Mouse (Mus musculus): ENCODE measurements around the gene Slc6a6. TPM values are rescaled to one million over a fixed set of nuclear protein-coding genes. Genes with fewer than 3 reads are reported as not detected.

Slc6a6 gene
- polyA plus RNA-seq (2014; fragmentation: Illumina TruSeq; extraction: RNeasy Lipid Tissue Mini Kit (QIAGEN cat#74804); ENCODE audit: low read depth, low replicate concordance) = 118 TPM

DNA sequence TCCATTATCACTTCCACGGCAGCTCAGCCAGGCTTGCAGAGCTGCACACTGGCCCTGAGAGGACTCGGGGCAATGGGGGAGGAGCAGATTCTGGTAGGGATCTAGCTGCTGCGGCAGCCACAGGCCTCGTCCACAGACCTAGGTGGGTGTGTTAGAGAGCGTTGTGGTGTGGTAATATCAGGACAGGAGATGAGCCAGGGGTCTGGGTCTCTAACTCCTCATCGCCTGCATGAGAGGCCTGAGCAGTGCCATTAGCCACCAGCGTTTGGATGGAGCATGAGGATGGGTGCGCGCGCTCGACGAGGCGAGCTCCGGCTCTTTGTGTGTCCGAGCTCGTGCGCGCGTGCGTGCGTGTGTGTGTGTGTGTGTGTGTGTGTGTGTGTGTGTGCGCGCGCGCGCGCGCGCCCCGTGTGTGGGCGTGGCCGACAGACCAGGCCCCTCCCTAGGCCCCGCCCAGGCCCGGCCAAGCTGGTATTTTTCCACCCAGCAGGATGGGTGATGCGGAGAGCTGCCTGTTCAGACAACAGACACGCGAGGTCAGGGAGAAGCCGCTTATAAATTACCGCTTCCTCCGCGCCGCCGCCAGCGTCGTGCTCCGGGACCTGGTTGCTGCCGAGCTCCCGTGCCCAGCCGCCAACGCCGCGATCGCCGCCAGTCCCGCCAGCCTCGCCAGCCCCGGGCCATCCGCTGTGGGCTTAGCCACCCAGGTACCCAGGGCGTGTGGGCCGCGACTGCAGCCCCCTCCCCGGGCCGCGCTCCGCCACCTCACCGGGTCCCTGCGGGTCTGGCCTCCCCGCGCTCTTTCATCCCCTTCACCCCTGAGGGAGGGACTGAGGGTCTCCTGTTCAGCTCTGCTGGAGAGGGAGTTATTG, at the start of gene Slc6a6:
TSS of gene Slc6a6 (plus strand) at position 452 of the 872 bp plus-strand sequence.

Other genes with a start within 250 kb of the Slc6a6 start
- 17.8 TPM for gene Chchd4, start 210.5 kb upstream of the Slc6a6 start, polyA plus RNA-seq (2014; fragmentation: Illumina TruSeq; extraction: RNeasy Lipid Tissue Mini Kit (QIAGEN cat#74804); ENCODE audit: low read depth, low replicate concordance)
- gene Tmem43, start 210.3 kb upstream of the Slc6a6 start, polyA plus RNA-seq (2014; fragmentation: Illumina TruSeq; extraction: RNeasy Lipid Tissue Mini Kit (QIAGEN cat#74804); ENCODE audit: low read depth, low replicate concordance) = 6.5 TPM
- 7.0 TPM for gene Xpc, start 168.2 kb upstream of the Slc6a6 start, polyA plus RNA-seq (2014; fragmentation: Illumina TruSeq; extraction: RNeasy Lipid Tissue Mini Kit (QIAGEN cat#74804); ENCODE audit: low read depth, low replicate concordance)
- 68.5 TPM for gene Lsm3, start 168.1 kb upstream of the Slc6a6 start, polyA plus RNA-seq (2014; fragmentation: Illumina TruSeq; extraction: RNeasy Lipid Tissue Mini Kit (QIAGEN cat#74804); ENCODE audit: low read depth, low replicate concordance)
- 0.24 TPM for gene Grip2, start 143.2 kb downstream of the Slc6a6 start, polyA plus RNA-seq (2014; fragmentation: Illumina TruSeq; extraction: RNeasy Lipid Tissue Mini Kit (QIAGEN cat#74804); ENCODE audit: low read depth, low replicate concordance)
- gene Ccdc174, start 194.0 kb downstream of the Slc6a6 start, polyA plus RNA-seq (2014; fragmentation: Illumina TruSeq; extraction: RNeasy Lipid Tissue Mini Kit (QIAGEN cat#74804); ENCODE audit: low read depth, low replicate concordance) = 49.9 TPM
- 0.36 TPM for gene 4930590J08Rik, start 218.8 kb downstream of the Slc6a6 start, polyA plus RNA-seq (2014; fragmentation: Illumina TruSeq; extraction: RNeasy Lipid Tissue Mini Kit (QIAGEN cat#74804); ENCODE audit: low read depth, low replicate concordance)

All from kidney, adult 10 weeks (tissue).